Mouse (Mus musculus): Measurements from ENCODE around the gene Adamtsl1.

- no peak for TF ChIP-seq CTCF (IDR thresholded peaks at IDR 0.05; ENCODE audit: low read depth)
- no peak for TF ChIP-seq EP300 (IDR thresholded peaks at IDR 0.05; ENCODE audit: low read depth)
Observed at GRCm38 (mm10) chr4:85762684-85763083, 248.7 kb downstream of the Adamtsl1 start.
